Mouse (Mus musculus) limb, embryonic 14.5 days (tissue): ENCODE data around the gene Nt5c1a. TPM values are rescaled to one million over a fixed set of nuclear protein-coding genes. Genes with fewer than 3 reads are reported as not detected.

ENCODE experiments used
- ATAC-seq: fragments of 200-750 bp; cut with Nextera tagmentation; 2 replicates; pipeline ENCODE4 v1.8.0; 2017; ENCODE audit warnings: low read depth, moderate number of reproducible peaks, moderate TSS enrichment; ENCODE audit not compliant: low FRiP score
- DNase-seq: peaks from one replicate; pipeline ENCODE4 v3.0.0-alpha.2; 2015; ENCODE audit warnings: low spot score
- H3K27ac ChIP-seq: fragments of 300-500 bp; sonication (generic); replicated peaks from 2 replicates; pipeline ENCODE4 v1.5.1; 2014; ENCODE audit warnings: low read depth, mild to moderate bottlenecking, low read length, moderate library complexity, mixed read lengths
- H3K27me3 ChIP-seq: fragments of 300-500 bp; sonication (generic); 2 replicates; pipeline ENCODE4 v1.6.1; 2014; ENCODE audit warnings: low read length, mixed read lengths; ENCODE audit not compliant: control insufficient read depth, insufficient read depth
- H3K36me3 ChIP-seq: fragments of 300-500 bp; sonication (generic); 2 replicates; pipeline ENCODE4 v1.6.1; 2014; ENCODE audit warnings: mild to moderate bottlenecking, low read length, moderate library complexity, mixed read lengths; ENCODE audit not compliant: control insufficient read depth, insufficient read depth
- H3K4me1 ChIP-seq: fragments of 300-500 bp; sonication (generic); 2 replicates; pipeline ENCODE4 v1.6.1; 2014; ENCODE audit warnings: antibody characterized with exemption, low read length, mixed read lengths; ENCODE audit not compliant: control insufficient read depth, insufficient read depth
- H3K4me2 ChIP-seq: fragments of 300-500 bp; sonication (generic); replicated peaks from 2 replicates; pipeline ENCODE4 v1.6.1; 2014; ENCODE audit warnings: low read depth, mild to moderate bottlenecking, low read length, moderate library complexity; ENCODE audit not compliant: severe bottlenecking
- H3K4me3 ChIP-seq: fragments of 300-500 bp; sonication (generic); replicated peaks from 2 replicates; pipeline ENCODE4 v1.5.1; 2014; ENCODE audit warnings: low read length
- H3K9ac ChIP-seq: fragments of 300-500 bp; sonication (generic); 2 replicates; pipeline ENCODE4 v1.6.1; 2014; ENCODE audit warnings: mild to moderate bottlenecking, low read depth, low read length, moderate library complexity; ENCODE audit not compliant: severe bottlenecking
- H3K9me3 ChIP-seq: fragments of 300-500 bp; sonication (generic); 2 replicates; pipeline ENCODE4 v1.6.1; 2016; ENCODE audit warnings: low read length; ENCODE audit not compliant: control insufficient read depth
- POLR2A ChIP-seq: fragments of 200-500 bp; IDR thresholded peaks from 2 replicates; pipeline ENCODE4 v1.8.0; 2012; ENCODE audit warnings: inconsistent platforms, mild to moderate bottlenecking, moderate library complexity, borderline replicate concordance; ENCODE audit not compliant: insufficient read depth, insufficient read length; ENCODE audit errors: extremely low read depth
- WGBS: fragments of 180-500 bp; shearing (Covaris S2); extraction: QIAGEN DNeasy Blood & Tissue Kit; methylation state at CpG from one replicate; pipeline ENCODE4 v1.1.7; 2014; 5-methylcytosine and 5-hydroxymethylcytosine counted together
- polyA plus RNA-seq, 2 experiments: library from polyadenylated mRNA; depleted of rRNA in 1 of 2; stranded (reverse) in 1 of 2; unstranded in 1 of 2; fragments of >200 nt; fragmentation: Nextera tagmentation in 1 of 2; extraction: Ambion mirVana in 1 of 2; gene quantifications; 2 replicates each; pipeline versions ENCODE4 v1.2.1 to v1.2.3; 2012 to 2014

Nt5c1a gene
- polyA plus RNA-seq (2012; rRNA removed) (0.05 TPM in 1 of 2 replicates, not detected in the other), polyA plus RNA-seq (2014; fragmentation: Nextera tagmentation; extraction: Ambion mirVana) (not detected in 2 replicates)

DNA sequence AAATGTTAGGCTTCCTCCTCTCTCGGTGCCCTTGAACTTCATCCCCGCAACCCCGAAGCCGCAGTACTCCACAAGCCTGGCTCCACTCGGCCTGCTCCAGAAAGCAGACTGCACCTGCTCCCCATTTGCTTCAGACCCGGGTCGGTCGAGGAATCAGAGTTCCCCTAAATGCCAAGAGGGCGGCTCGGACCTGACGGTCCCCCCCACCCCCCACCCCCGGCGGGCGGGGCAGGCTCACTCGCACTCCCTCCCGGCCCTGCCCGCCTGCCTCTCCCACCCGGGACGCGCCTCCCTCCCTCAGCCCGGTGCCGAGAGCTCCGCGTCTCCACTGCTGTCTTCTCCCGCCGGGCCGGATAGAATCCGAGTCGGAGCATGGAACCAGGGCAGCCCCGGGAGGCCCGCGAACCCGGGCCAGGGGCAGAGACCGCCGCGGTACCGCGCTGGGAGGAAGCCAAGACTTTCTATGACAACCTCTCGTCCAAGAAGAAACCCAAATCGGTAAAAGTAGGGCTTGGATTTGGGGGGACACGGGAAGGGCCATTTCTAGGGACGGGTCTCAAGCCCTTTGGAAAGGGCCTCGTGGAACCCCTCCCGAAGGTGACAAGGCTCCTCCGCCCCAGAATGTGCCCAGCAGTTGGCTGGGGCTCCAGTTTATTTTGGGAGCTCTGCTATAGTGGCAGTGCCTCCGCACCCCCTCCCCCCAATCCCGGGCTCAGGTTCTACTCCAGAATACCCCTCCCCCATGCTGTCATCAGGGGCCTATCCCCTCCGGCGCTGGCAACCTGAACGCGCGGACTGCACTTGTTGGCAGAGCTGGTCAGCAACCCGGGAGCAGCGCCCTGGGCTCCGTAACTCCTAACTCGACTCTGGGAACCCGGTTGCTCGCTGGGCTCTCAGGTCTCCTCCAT, at the start of gene Nt5c1a:
TSS of gene Nt5c1a (plus strand) at position 319 of the 908 bp plus-strand sequence.
- H3K4me3 ChIP-seq: peak within 1 kb of the TSS; percentile 41
- peaks cover 7% of the 10 kb centered on the region; the same call in 1 of the 2 replicates for H3K4me1 ChIP-seq
- DNase-seq (peak; percentile 18), ATAC-seq (no peak)
- no peak within 1 kb of the TSS for H3K27ac ChIP-seq
- H3K9ac ChIP-seq: peak within 1 kb of the TSS; percentile 36
- H3K36me3 ChIP-seq: no peaks in the 10 kb centered on the region
- TF ChIP-seq POLR2A: no peak
- H3K9me3 ChIP-seq: no peaks in the 10 kb centered on the region
- peak within 1 kb of the TSS; percentile 85 for H3K4me2 ChIP-seq
- WGBS: under 1% methylated on average over 54 of the region's 58 CpGs
- peaks cover 32% of the 10 kb centered on the region for H3K27me3 ChIP-seq

DNA sequence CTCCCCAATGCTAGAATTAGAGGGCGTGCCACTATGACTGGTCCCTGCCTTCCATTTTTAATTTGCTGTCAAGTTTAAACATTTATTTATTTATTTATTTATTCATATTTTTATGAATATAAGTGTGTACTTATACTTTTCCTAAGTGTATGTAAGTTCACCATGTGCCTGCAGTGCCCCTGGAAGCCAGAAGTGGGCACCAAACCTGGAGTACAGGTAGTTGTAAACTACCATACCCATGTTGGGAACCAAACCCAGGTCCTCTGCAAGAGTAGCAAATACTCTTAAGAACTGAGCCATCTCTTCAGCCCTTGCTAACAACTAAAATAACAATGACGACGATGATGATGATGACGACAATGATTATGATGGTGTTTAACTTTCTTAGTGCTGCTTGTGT, 49.3 kb upstream of the Nt5c1a start:
- H3K9me3 ChIP-seq: no peaks in the 10 kb centered on the region
- no peak overlapping the region for H3K27ac ChIP-seq
- no peak for TF ChIP-seq POLR2A
- H3K4me1 ChIP-seq: no peaks in the 10 kb centered on the region
- H3K4me3 ChIP-seq: no peak overlapping the region
- no peaks in the 10 kb centered on the region for H3K27me3 ChIP-seq
- DNase-seq (no peak), ATAC-seq (no peak)
- H3K36me3 ChIP-seq: no peaks in the 10 kb centered on the region
- H3K4me2 ChIP-seq: no peak overlapping the region
- no peak overlapping the region for H3K9ac ChIP-seq
- 79% methylated on average over 4 of the region's 4 CpGs for WGBS

DNA sequence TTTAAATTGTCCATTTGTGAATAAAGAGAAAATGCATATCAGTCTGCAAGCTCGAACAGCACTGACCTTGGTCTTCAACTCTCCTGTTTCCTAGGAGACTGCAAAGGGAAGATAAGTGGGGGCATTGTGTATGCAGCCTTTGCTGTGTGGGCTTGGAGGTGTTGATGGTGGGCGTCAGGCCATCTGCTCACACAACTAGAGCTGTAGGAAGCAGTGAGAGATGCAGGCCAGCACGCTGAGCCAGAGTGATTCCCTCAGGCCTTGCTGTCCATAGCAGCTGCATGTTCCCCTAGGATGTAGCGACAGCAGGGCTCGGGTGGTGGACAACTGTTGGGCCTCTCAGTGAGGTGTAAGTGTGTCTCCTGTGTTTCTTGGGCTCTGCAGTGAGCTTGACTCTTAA, 48.3 kb upstream of the Nt5c1a start:
- no peaks in the 10 kb centered on the region for H3K27me3 ChIP-seq
- H3K36me3 ChIP-seq: no peaks in the 10 kb centered on the region
- no peaks in the 10 kb centered on the region for H3K4me1 ChIP-seq
- H3K27ac ChIP-seq: no peak overlapping the region
- WGBS: 39% methylated on average over 5 of the region's 5 CpGs
- no peak overlapping the region for H3K4me3 ChIP-seq
- no peaks in the 10 kb centered on the region for H3K9me3 ChIP-seq
- no peak for TF ChIP-seq POLR2A
- H3K9ac ChIP-seq: no peak overlapping the region
- no peak for ATAC-seq
- no peak for DNase-seq
- H3K4me2 ChIP-seq: no peak overlapping the region

DNA sequence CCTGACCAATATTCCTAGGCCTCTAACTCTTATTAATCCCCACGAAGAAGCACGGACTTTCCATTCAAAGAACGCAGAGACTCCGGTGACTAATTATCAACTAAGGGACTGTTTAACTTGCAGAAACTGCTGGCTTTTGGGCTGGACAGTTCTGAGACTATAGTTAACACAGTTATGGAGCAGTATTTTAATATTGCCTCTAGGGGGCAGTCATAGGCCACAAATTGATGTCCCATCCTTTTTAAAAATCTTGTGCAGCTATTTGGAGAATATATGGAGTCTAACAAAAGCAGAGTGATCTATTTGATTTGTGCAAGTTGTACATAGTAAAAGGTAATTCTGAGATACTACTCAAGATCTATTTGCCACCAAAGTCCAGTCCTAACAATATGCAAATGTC, 46.3 kb upstream of the Nt5c1a start:
- Histone ChIP-seq H3K27me3 (no peaks in the 10 kb centered on the region), H3K9ac (no peak overlapping the region), H3K27ac (no peak overlapping the region), H3K36me3 (no peaks in the 10 kb centered on the region), H3K9me3 (no peaks in the 10 kb centered on the region), H3K4me2 (no peak overlapping the region), H3K4me1 (no peaks in the 10 kb centered on the region), H3K4me3 (no peak overlapping the region)
- ATAC-seq (no peak), DNase-seq (peak; percentile 78)
- WGBS: 23% methylated on average over 4 of the region's 4 CpGs
- no peak for TF ChIP-seq POLR2A

DNA sequence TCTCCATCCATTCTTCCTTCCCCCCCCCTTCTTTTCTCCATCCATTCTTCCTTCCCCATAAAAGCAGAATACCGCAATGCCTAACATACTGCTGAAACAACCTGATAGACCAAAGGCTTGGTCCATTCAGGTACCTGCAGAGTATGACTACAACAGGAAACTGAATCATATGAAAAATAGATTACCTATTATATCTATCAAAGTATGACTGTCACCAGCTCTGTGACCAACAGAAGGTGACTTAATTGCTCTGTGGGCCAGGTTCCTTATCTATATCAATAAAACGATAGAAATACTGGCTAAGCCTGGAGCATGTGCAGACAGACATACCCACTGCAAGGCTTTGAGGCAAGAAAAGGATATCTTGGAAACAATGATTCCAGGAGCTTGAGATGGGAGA, 45.9 kb upstream of the Nt5c1a start:
- Histone ChIP-seq H3K4me1 (no peaks in the 10 kb centered on the region), H3K36me3 (no peaks in the 10 kb centered on the region), H3K27ac (no peak overlapping the region), H3K4me2 (no peak overlapping the region), H3K27me3 (no peaks in the 10 kb centered on the region), H3K4me3 (no peak overlapping the region), H3K9ac (no peak overlapping the region), H3K9me3 (no peaks in the 10 kb centered on the region)
- 66% methylated on average over 2 of the region's 2 CpGs for WGBS
- DNase-seq (no peak), ATAC-seq (no peak)
- no peak for TF ChIP-seq POLR2A
